Mouse (Mus musculus): ENCODE measurements at regions not wholly inside any gene's neighbourhood (a gene's known extent, or its start where the extent isn't known, plus 50 kb on each side); places are given as distances from the start of the nearest gene placed in this dataset.

- TF ChIP-seq TAL1 (IDR thresholded peaks at IDR 0.05; ENCODE audit: low read length) (no peak), GATA1 (IDR thresholded peaks at IDR 0.05; ENCODE audit: low read length) (no peak)
Observed at GRCm38 (mm10) chr13:28687838-28688237, 265.7 kb downstream of the Sox4 start.

Data from erythroblast, embryonic 14.5 days (primary cell).